Mouse (Mus musculus) MEL (cell line): ENCODE results near the gene Iqschfp.

Source experiments
- CTCF ChIP-seq, 3 experiments: IDR thresholded peaks in 2 of 3; conservative IDR thresholded peaks in 1 of 3; 2 replicates each; pipeline ENCODE4 v1.5.1; 2011 to 2012; ENCODE audit warnings: low read length in 3 of 3, low read depth in 2 of 3, mild to moderate bottlenecking in 2 of 3, improper control_type of control experiment in 1 of 3, inconsistent platforms in 1 of 3, mixed read lengths in 1 of 3, moderate library complexity in 1 of 3; ENCODE audit not compliant: control insufficient read depth in 1 of 3, insufficient read depth in 1 of 3, poor library complexity in 1 of 3, severe bottlenecking in 1 of 3
- ZMIZ1 ChIP-seq: IDR thresholded peaks from 2 replicates; pipeline ENCODE4 v1.6.1; 2012; ENCODE audit warnings: low read depth, mild to moderate bottlenecking, inconsistent platforms, low read length, improper control_type of control experiment, moderate library complexity

DNA sequence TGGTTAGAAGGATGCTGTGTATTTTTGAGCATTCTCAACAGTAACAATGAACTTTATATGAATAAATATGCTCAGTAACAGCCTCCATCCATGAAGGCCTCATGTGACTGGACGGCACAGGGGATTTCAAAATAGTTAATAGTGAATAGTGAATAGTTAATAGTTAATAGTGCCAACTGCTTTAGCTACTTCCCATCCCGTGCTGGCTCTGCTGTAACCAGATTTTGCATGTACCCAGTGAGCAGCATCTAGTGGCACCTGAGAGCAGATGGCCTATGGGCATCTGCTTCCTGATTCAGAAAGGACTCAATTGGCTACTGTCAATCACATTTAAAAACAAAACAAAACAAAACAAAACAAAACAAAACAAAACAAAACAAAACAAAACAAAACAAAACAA is 501.5 kb downstream of the Iqschfp start:
- TF ChIP-seq ZMIZ1 = no peak
- no peak for TF ChIP-seq CTCF (IDR thresholded peaks at IDR 0.05 in 2 of 3, conservative IDR thresholded peaks at IDR 0.05 in 1 of 3; ENCODE audit: control insufficient read depth in 1 of 3, insufficient read depth in 1 of 3, low read depth in 2 of 3, low read length in 3 of 3, poor library complexity in 1 of 3, severe bottlenecking in 1 of 3)
